Mouse (Mus musculus) liver, postnatal 0 days (tissue): ENCODE measurements at regions not wholly inside any gene's neighbourhood (a gene's known extent, or its start where the extent isn't known, plus 50 kb on each side); places are given as distances from the start of the nearest gene placed in this dataset.

Experiments used
- CTCF ChIP-seq: sonication (generic); IDR thresholded peaks from 2 replicates; pipeline ENCODE4 v1.5.1; 2016; ENCODE audit warnings: antibody characterized with exemption, low read depth
- EP300 ChIP-seq: IDR thresholded peaks from 2 replicates; pipeline ENCODE4 v1.6.1; 2016; ENCODE audit warnings: antibody characterized with exemption, low read depth, mild to moderate bottlenecking

DNA sequence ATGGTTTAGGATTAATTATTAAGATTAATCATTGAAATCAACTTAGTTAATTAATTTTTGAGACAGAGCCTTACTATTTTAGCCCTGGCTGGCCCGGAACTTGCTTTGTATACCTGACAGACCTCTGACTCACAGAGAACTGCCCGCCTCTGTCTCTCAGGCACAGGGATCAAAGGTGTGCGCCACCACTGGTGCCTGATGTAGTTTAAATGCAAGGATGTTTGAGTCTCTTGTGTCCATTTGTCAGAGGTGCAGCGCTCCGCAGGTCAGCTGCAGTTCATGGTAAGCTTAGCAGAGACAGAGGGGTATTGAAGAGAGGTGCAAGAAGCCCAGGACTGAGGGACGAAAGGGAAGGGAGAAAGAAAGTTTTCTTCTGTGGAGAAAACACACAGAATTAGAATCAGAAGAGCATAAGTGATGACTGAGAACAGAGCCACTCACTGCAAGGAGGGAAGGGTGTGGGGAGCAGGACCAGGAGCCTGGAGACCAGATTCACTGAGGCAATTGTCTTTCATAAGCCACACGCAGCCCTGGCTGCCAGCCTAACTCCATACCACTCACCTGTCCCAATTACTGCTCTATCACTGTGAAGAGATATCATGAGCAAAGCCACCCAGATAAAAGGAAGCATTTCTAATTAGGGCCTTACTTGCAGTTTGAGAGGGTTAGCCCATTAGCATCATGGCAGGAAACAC, 107.1 kb downstream of the Evx1 start:
- no peak for TF ChIP-seq CTCF
- no peak for TF ChIP-seq EP300
